Mouse (Mus musculus) G1E (cell line): ENCODE measurements around the gene Gm10198.

ENCODE experiments used
- CTCF ChIP-seq: IDR thresholded peaks from 2 replicates; pipeline ENCODE4 v1.5.1; 2012; ENCODE audit warnings: low read depth, low read length, inconsistent platforms, mixed read lengths
- GATA1 ChIP-seq: IDR thresholded peaks from 2 replicates; pipeline ENCODE4 v1.6.1; 2012; ENCODE audit warnings: borderline replicate concordance, low read length, inconsistent platforms, mixed read lengths
- GATA2 ChIP-seq: IDR thresholded peaks from 2 replicates; pipeline ENCODE4 v1.6.1; 2012; ENCODE audit warnings: low read depth, low read length, inconsistent platforms, borderline replicate concordance
- POLR2AphosphoS5 ChIP-seq: IDR thresholded peaks from 2 replicates; pipeline ENCODE4 v1.6.1; 2012; ENCODE audit warnings: low read depth, low read length, inconsistent platforms; ENCODE audit not compliant: insufficient replicate concordance
- TAL1 ChIP-seq: conservative IDR thresholded peaks from 2 replicates; pipeline ENCODE4 v1.6.1; 2012; ENCODE audit warnings: low read depth, low read length, inconsistent platforms, mixed read lengths

- TF ChIP-seq GATA1 (no peak), CTCF (no peak), GATA2 (no peak), TAL1 (no peak), POLR2AphosphoS5 (no peak)
Observed at GRCm38 (mm10) chr13:111574196-111574595, 18.4 kb upstream of the Gm10198 start.
